Mouse (Mus musculus): ENCODE measurements at regions not wholly inside any gene's neighbourhood (a gene's known extent, or its start where the extent isn't known, plus 50 kb on each side); places are given as distances from the start of the nearest gene placed in this dataset.

DNA sequence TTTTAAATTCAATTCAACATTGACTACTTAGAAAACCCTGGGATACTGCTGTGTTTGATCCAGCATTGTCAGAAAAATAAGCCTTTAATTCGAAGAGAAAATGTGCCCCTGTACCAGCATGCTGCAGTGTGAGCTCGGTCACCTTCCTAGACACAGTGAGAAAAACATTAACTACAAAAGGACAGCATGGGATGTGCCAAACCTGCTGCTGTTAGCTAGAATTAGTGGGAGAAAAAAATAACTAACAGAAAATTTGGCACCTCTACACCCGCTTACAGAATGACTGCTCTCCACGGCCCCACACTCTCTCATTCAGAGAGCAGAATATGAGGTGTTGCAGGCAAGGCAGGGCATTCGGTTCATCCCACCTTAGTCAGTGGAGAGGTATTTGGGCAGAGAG lies 531.9 kb upstream of the Hs6st1 start:
- 89% methylated on average over 5 of the region's 5 CpGs for WGBS
- H3K4me1 ChIP-seq (replicated peaks; ENCODE audit: control insufficient read depth, insufficient read depth, low read length) = no peaks in the 10 kb centered on the region
- no peaks in the 10 kb centered on the region for H3K36me3 ChIP-seq (ENCODE audit: control insufficient read depth, insufficient read depth)
- no peak overlapping the region for H3K4me3 ChIP-seq (ENCODE audit: low read depth, low read length)
- no peaks in the 10 kb centered on the region for H3K9me3 ChIP-seq (ENCODE audit: control insufficient read depth)
- H3K27ac ChIP-seq (ENCODE audit: low read depth, low read length) = no peak overlapping the region
- H3K9ac ChIP-seq (ENCODE audit: low read depth, low read length) = no peak overlapping the region
- TF ChIP-seq CTCF (IDR thresholded peaks at IDR 0.05; ENCODE audit: low read depth) = no peak
- ATAC-seq = no peak
- no peaks in the 10 kb centered on the region for H3K27me3 ChIP-seq (replicated peaks; ENCODE audit: control insufficient read depth, insufficient read depth, low read length)
- H3K4me2 ChIP-seq (replicated peaks; ENCODE audit: low read depth) = no peak overlapping the region

GRCm38 (mm10) chr1:35548845-35549244 lies 519.4 kb upstream of the Hs6st1 start:
- no peak for TF ChIP-seq CTCF (IDR thresholded peaks at IDR 0.05; ENCODE audit: low read depth)
- Histone ChIP-seq H3K27me3 (replicated peaks; ENCODE audit: control insufficient read depth, insufficient read depth, low read length) (no peaks in the 10 kb centered on the region), H3K4me2 (replicated peaks; ENCODE audit: low read depth) (no peak overlapping the region), H3K4me1 (replicated peaks; ENCODE audit: control insufficient read depth, insufficient read depth, low read length) (no peaks in the 10 kb centered on the region), H3K4me3 (ENCODE audit: low read depth, low read length) (no peak overlapping the region), H3K27ac (ENCODE audit: low read depth, low read length) (no peak overlapping the region), H3K9me3 (ENCODE audit: control insufficient read depth) (no peaks in the 10 kb centered on the region), H3K9ac (ENCODE audit: low read depth, low read length) (no peak overlapping the region), H3K36me3 (ENCODE audit: control insufficient read depth, insufficient read depth) (no peaks in the 10 kb centered on the region)
- WGBS = 61% methylated on average over 3 of the region's 3 CpGs
- no peak for ATAC-seq

GRCm38 (mm10) chr1:35551503-35551902 lies 516.7 kb upstream of the Hs6st1 start:
- Histone ChIP-seq H3K4me3 (ENCODE audit: low read depth, low read length) (no peak overlapping the region), H3K4me1 (replicated peaks; ENCODE audit: control insufficient read depth, insufficient read depth, low read length) (no peaks in the 10 kb centered on the region), H3K36me3 (ENCODE audit: control insufficient read depth, insufficient read depth) (no peaks in the 10 kb centered on the region), H3K9me3 (ENCODE audit: control insufficient read depth) (no peaks in the 10 kb centered on the region), H3K4me2 (replicated peaks; ENCODE audit: low read depth) (no peak overlapping the region), H3K27ac (ENCODE audit: low read depth, low read length) (no peak overlapping the region), H3K27me3 (replicated peaks; ENCODE audit: control insufficient read depth, insufficient read depth, low read length) (no peaks in the 10 kb centered on the region), H3K9ac (ENCODE audit: low read depth, low read length) (no peak overlapping the region)
- no peak for TF ChIP-seq CTCF (IDR thresholded peaks at IDR 0.05; ENCODE audit: low read depth)
- WGBS = 69% methylated on average over 1 of the region's 1 CpGs
- no peak for ATAC-seq

DNA sequence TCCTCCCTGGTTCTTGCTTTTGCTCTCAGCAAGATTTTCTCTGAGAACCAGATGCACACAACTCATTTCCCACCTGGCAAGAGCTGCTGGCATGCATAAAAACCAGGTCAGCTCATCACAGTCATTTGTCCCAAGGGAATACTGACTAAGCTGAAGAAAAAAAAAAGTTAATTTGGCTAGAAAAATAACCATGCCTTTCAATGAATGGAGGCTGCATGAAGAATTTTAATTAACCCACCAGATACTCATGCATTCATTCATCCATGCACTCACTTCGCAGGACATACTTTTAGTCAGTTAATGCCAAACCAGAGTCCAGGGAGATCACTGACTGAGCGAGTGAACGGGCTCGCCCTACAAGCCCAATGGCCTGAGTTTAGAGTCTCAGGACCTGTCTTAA lies 505.4 kb upstream of the Hs6st1 start:
- Histone ChIP-seq H3K4me1 (replicated peaks; ENCODE audit: control insufficient read depth, insufficient read depth, low read length) (no peaks in the 10 kb centered on the region), H3K27me3 (replicated peaks; ENCODE audit: control insufficient read depth, insufficient read depth, low read length) (no peaks in the 10 kb centered on the region), H3K4me2 (replicated peaks; ENCODE audit: low read depth) (no peak overlapping the region), H3K4me3 (ENCODE audit: low read depth, low read length) (no peak overlapping the region), H3K9me3 (ENCODE audit: control insufficient read depth) (no peaks in the 10 kb centered on the region), H3K9ac (ENCODE audit: low read depth, low read length) (no peak overlapping the region), H3K27ac (ENCODE audit: low read depth, low read length) (no peak overlapping the region), H3K36me3 (ENCODE audit: control insufficient read depth, insufficient read depth) (no peaks in the 10 kb centered on the region)
- ATAC-seq = no peak
- 91% methylated on average over 4 of the region's 4 CpGs for WGBS
- TF ChIP-seq CTCF (IDR thresholded peaks at IDR 0.05; ENCODE audit: low read depth) = no peak

DNA sequence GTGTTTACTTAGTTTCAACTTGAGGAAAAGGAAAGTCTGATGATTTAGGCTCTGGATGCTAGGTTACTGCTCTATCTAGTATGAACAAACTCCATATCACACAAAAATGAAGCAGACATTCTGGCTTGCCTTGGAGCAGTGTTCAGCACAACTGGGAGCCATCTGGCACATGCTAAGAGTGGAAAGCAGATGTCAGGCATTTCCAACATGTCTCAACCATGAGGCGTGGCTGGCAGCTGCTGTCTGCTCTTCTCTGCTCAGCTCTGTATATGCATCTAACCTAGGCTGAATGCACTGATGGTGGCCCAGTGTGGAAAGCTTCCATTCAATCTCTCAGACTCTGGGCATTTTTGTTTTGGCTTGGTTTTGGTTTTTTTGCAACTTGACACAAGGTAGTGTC lies 493.0 kb upstream of the Hs6st1 start:
- Histone ChIP-seq H3K4me2 (replicated peaks; ENCODE audit: low read depth) (no peak overlapping the region), H3K9ac (ENCODE audit: low read depth, low read length) (no peak overlapping the region), H3K4me1 (replicated peaks; ENCODE audit: control insufficient read depth, insufficient read depth, low read length) (no peaks in the 10 kb centered on the region), H3K36me3 (ENCODE audit: control insufficient read depth, insufficient read depth) (no peaks in the 10 kb centered on the region), H3K4me3 (ENCODE audit: low read depth, low read length) (no peak overlapping the region), H3K9me3 (ENCODE audit: control insufficient read depth) (no peaks in the 10 kb centered on the region), H3K27ac (ENCODE audit: low read depth, low read length) (no peak overlapping the region), H3K27me3 (replicated peaks; ENCODE audit: control insufficient read depth, insufficient read depth, low read length) (no peaks in the 10 kb centered on the region)
- ATAC-seq = no peak
- 59% methylated on average over 1 of the region's 1 CpGs for WGBS
- TF ChIP-seq CTCF (IDR thresholded peaks at IDR 0.05; ENCODE audit: low read depth) = no peak

DNA sequence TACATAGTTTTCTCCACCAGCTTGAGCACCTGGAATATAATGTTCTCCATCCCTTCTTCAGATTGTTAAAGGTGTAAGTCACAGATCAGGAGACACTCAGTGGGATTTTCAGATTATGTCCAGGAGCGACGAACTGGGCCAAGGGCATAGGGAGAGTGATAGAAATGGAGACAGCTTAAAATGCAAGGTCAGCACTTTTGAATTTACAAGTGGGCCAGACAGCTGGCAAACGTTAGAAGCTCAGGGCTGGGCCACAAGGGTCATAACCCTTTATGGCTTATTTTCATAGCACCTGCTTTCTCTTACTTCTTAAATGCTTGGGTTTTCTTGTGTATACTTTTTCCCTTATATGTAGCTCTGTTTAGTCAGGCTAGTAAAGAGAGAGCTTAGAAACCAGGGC lies 488.8 kb upstream of the Hs6st1 start:
- H3K36me3 ChIP-seq (ENCODE audit: control insufficient read depth, insufficient read depth) = no peaks in the 10 kb centered on the region

DNA sequence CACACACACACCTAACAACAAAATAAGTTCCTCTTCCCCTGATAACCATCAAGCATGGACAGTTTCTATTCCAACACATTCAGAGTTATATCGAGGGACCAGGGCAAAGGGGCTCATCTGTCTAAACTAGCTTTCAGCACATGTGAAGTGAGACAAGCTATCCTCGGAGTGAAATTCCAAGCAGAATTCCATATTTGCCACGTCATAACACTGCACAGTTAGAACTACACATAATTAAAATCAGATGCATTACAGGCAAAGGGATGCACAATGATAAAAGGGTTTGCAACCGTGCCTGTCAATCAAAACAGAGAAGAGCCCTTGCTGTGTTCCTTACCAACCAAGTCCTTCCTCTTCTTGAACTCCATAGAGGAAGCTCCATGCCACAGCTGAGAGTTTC lies 488.2 kb upstream of the Hs6st1 start:
- H3K4me3 ChIP-seq (ENCODE audit: low read depth, low read length) = no peak overlapping the region
- no peaks in the 10 kb centered on the region for H3K9me3 ChIP-seq (ENCODE audit: control insufficient read depth)
- no peak overlapping the region for H3K9ac ChIP-seq (ENCODE audit: low read depth, low read length)
- no peaks in the 10 kb centered on the region for H3K36me3 ChIP-seq (ENCODE audit: control insufficient read depth, insufficient read depth)
- no peak overlapping the region for H3K4me2 ChIP-seq (replicated peaks; ENCODE audit: low read depth)
- no peak for ATAC-seq
- H3K27ac ChIP-seq (ENCODE audit: low read depth, low read length) = no peak overlapping the region
- H3K27me3 ChIP-seq (replicated peaks; ENCODE audit: control insufficient read depth, insufficient read depth, low read length) = no peaks in the 10 kb centered on the region
- 76% methylated on average over 4 of the region's 4 CpGs for WGBS
- no peak for TF ChIP-seq CTCF (IDR thresholded peaks at IDR 0.05; ENCODE audit: low read depth)
- no peaks in the 10 kb centered on the region for H3K4me1 ChIP-seq (replicated peaks; ENCODE audit: control insufficient read depth, insufficient read depth, low read length)

More for the DNA sequence above, 488.8 kb upstream of the Hs6st1 start:
- WGBS = 62% methylated on average over 3 of the region's 3 CpGs
- Histone ChIP-seq H3K9me3 (ENCODE audit: control insufficient read depth) (no peaks in the 10 kb centered on the region), H3K4me3 (ENCODE audit: low read depth, low read length) (no peak overlapping the region), H3K9ac (ENCODE audit: low read depth, low read length) (no peak overlapping the region), H3K4me2 (replicated peaks; ENCODE audit: low read depth) (no peak overlapping the region), H3K27me3 (replicated peaks; ENCODE audit: control insufficient read depth, insufficient read depth, low read length) (no peaks in the 10 kb centered on the region), H3K27ac (ENCODE audit: low read depth, low read length) (no peak overlapping the region), H3K4me1 (replicated peaks; ENCODE audit: control insufficient read depth, insufficient read depth, low read length) (no peaks in the 10 kb centered on the region)
- TF ChIP-seq CTCF (IDR thresholded peaks at IDR 0.05; ENCODE audit: low read depth) = no peak
- ATAC-seq = no peak

Measured in intestine, postnatal 0 days (tissue).